Mouse (Mus musculus) neutrophil, adult 5-6 weeks (primary cell): ENCODE results near the gene Rasgrp3. TPM values are rescaled to one million over a fixed set of nuclear protein-coding genes. Genes with fewer than 3 reads are reported as not detected.

Experiments
- ATAC-seq: fragments of 151-379, 151-347 bp; 2 replicates; pipeline ENCODE4 v1.8.0; 2017; ENCODE audit warnings: mild to moderate bottlenecking, moderate TSS enrichment; ENCODE audit not compliant: insufficient number of reproducible peaks, poor library complexity, low FRiP score, severe bottlenecking; ENCODE audit errors: extremely low read depth
- total RNA-seq: library from RNA; stranded (forward); fragments of 200-1000 nt; gene quantifications from 2 replicates; pipeline ENCODE4 v1.2.3, GENCODE M21; 2017

The Rasgrp3 gene
- 90.6 and 99.4 TPM in 2 replicates for total RNA-seq

DNA sequence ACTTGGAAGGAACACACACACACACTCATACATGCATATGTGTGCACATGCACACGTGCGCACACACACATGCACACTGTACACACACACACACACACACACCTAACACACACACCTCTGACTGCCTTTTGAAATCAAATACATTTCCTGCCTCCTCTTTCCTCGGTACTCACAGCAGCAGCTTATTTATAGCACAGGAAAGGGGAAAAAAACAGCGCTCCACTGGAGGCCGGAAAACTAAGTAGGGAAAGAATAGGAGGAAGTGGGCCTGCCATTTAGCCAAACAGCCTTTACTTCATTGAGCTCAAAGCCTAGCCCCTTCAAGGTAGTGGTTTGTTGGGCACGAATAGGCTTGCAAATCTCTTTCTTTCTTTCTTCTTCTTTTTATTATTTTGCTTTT lies at the start of gene Rasgrp3:
TSS of gene Rasgrp3 (plus strand) at position 298 of the 400 bp plus-strand sequence.
- ATAC-seq, result no peak

DNA sequence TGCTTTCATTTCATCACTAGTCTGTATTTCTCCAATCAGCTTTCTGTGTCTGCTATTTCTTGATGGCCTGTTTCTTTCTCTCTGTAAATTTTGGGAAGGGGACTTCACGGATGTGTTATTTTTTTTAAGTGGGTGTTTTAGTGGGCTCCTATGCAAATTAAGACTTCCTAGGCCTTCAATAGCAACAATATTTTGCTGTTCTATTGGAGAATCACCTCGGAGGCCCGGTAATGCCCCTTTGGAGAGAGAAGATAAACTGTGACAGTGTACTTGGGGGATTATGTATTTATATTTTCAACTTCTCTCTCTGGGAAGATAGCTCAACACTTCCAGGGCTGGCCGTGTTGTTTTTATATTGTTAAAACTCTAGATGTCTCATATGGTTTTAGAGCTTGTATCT lies 47.3 kb upstream of the Rasgrp3 start:
- no peak for ATAC-seq

DNA sequence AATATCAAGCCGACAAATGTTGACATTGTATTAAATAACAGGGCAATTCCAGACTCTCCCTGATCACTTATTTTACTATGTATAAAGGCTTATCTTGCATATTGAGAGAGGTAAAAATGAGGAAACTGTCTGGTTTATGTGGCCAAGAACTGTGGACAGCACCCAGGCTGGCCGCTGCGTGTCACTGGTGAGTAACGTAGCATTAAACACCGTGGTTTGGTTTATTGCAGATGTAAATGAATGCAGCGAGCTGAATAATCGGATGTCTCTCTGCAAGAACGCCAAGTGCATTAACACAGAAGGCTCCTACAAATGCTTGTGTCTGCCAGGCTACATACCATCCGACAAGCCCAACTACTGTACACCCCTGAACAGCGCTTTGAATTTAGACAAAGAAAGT lies 45.6 kb upstream of the Rasgrp3 start:
- no peak for ATAC-seq

DNA sequence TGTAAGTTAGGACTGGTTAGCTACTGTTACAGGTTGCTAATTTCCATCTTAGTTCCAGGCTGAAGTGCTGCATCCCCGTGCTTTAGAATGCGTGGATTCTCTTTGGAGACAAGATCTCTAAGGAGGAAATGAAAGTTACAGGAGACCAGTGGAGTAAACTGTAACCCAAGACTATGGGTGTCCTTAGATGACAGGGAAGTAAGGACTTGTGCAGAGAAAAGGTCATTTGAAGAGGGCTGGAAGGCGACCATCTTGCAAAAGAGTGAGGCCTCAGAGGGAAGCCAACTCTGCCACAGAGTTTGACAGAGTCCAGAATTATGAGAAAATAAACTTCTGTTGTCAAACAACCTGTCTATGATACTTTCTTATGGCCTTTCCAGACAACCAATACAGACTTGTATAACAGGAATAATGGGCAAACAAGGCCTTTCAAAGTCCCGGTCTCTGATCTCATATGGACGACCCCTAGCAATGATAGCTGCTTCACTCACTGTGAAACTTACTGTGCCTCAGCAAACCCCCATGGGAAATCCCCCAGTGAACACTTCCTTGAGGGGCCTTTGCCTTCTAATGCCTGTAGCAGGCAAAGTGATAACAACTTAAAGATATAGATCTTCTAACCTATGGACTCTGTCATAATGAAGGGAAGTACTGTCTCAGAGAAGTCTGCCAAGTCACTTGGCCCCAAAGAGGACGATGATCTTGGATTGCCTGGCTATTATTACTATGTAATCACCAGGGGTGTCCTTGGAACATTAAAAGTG lies 44.1 kb upstream of the Rasgrp3 start:
- ATAC-seq, result no peak

DNA sequence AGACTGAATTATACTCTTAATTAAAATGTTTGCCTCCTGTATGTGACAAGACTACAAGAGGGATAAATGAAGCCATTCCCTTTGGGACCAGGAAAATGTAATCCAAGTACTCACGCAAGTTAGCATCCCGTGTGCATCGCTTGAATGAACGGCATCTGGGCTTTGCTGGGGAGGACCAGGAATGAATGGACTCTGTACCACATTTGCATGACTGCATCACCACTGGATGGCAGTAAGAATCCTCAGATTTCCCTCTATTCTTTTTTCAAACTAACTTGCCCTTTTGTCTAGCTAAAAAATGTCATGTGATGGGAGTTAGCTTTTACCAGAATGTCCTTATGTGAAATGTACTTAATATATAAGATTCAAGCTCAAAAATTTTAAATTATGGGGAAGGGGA lies 29.3 kb upstream of the Rasgrp3 start:
- no peak for ATAC-seq

DNA sequence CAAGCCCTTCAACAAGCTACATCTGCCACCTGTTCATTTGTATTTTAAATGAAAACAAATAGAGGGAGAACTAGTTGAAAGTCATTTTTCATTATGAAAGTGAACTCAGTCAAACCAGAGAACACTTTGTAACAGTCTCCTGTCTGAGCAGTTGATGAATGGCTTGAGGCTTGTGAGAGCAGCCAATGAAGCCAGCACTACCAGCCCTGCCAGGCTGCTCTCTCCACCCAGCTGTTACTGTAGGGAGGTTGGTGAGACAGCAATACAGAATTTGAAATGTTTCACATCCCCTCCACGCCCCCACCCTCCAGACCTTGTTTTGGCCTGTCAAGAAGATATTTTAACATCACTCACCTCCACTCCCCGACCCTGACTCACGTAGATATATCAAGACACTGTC lies 18.8 kb upstream of the Rasgrp3 start:
- ATAC-seq, result no peak

DNA sequence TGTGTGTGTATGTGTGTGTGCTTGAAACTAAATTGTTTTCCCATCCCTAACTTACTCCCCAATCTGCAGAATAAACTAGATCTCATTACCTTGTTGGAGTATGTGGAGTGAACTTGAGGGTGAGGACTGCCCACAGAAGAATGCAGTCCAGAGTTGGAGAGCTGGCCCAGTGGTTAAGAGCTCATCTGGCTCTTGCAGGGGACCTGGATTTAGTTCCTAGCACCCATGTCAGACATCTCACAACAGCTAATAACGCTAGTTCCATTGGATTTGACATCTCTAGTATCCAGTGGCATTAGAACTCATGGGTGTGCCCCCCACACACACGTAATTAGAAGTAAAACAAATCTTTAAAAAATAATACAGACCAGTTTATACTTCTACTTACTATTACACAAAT lies 1.5 kb upstream of the Rasgrp3 start:
- ATAC-seq, result no peak

DNA sequence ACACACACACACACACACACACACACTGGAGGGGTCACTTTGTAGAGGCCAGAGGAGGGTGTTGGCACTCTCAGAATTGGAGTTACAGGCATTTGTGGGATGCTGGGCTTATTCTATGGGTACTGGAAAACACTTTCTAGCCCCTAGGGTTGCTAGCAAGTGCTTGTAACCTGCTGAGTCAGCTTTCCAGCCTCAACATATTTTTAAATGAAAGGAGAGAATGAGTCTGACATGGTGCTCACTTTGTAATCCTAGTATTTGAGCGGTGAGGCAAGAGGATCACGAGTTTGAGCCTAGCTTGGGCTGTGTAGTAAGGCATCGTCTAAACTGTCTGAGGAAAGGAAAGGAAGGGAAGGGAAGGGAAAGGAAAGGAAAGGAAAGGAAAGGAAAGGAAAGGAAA lies 825 bp upstream of the Rasgrp3 start:
- no peak for ATAC-seq

DNA sequence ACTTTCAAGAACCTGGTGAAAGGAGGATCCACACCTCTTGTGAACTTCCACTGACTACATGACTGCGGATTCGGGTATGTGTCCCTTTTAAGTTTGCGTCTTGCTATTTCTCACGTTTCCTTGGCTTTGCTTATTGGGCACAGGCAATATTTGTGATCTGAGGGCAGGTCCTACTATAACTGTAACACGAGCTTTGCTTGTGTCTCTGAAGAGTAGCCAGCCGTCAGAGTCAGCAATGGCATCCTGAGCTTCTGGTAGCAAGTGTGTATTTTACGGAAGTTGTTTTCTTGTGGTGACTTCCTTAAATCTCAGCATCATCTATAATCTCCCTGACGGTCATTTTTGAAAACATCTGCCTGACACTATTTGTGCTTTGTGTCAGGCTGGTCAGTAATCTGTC lies 399 bp downstream of the Rasgrp3 start:
- 0 out of 2 replicates have a peak, but pooled peaks have one; percentile 55 for ATAC-seq

DNA sequence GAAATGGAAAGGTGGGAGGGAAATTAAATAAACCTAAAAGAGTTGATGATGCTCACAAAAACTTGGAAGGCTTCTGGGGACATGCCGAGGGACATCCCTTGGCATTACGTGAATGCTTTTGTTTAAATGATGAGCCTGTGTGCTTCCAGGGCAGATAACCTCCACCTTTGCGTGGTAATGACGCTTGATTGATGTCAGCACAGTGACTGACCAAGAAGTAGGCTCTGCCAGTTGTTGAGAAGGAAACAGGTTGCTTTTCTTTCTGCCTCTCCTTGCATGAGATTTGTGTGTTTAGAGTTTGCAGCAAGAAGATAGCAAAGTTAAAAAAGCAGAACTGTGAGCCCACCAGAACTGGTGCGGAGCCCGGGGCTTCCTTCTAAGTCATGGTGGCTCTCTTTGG lies 1.1 kb downstream of the Rasgrp3 start:
- ATAC-seq, result no peak

DNA sequence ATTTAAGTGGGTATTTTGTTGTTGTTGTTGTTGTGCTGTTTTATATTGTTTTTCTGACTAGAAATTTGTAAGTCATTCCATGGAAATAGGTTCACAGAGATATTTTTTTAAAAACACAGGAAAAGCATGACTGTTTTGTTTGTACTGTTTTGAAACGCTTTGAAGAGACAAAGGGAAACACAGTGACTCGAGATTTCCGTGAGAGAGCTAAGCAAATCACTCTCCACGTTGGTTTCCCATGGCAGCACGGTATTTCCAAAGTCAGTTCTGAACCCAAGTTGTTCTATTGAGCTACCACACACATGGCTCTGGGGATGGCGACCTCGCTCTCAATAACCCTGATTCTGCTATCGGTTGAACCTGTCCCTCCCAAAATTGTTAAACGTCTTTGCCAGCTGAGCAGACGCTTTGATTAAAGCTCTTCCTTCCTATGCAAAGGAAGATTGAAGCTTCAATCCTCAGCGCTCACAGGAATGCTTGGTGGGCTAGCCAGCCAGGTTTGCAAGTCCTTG lies 1.6 kb downstream of the Rasgrp3 start:
- no peak for ATAC-seq

DNA sequence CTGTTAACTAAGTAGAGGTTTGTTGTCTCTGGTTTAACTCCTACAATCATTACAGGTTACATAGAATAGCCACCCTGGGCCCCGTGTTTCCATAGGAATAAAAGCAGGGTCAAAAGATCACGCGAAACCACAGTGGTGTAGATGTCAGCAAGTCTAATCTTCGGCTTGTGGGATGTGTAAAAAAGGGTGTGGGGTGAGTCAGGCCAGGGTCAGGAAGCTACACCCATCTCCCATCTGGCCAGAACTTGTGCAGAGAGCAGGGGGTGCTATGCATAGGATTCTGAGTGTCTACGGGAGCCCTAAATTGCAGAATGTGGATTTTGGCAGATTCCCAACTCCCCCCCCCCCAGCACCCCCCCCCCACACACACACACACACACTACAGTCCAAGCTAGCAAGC lies 2.5 kb downstream of the Rasgrp3 start:
- ATAC-seq, result no peak

DNA sequence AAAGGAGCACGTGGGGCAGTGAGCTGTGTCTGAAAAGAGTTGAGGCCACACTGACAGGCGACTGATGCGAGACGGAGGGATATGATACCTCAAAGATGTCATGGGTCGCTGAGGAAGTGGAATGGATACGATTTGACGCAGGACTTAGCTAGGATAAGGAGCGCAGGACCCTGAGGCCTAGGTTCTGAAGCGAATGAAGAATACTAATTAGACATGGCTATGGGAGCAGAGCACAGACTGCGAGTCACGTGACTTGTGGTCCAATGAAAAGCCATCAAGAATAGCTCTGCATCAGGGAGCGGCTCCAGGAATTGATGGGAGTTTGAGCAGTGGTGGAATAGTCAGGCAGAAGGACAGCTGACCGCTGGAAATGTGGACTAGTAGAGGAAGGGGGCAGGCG lies 3.4 kb downstream of the Rasgrp3 start:
- ATAC-seq, result no peak

DNA sequence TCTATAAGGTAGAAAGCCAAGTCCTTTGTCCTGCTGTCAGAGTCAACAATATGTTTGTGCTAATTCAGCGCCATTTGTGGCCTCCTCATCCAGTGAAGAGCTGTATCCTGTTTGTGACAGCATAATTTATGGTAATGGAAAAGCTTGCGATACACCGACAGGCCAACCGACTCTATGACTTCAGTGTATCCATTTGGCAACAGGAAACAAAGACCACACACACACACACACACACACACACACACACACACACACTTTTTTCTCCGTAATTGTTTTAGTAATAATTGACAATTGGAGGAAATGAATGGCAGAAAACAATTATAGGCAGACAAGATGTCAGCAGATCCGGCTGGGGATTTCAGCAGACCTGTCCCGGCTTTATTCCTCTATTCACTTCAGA lies 4.9 kb downstream of the Rasgrp3 start:
- no peak for ATAC-seq

DNA sequence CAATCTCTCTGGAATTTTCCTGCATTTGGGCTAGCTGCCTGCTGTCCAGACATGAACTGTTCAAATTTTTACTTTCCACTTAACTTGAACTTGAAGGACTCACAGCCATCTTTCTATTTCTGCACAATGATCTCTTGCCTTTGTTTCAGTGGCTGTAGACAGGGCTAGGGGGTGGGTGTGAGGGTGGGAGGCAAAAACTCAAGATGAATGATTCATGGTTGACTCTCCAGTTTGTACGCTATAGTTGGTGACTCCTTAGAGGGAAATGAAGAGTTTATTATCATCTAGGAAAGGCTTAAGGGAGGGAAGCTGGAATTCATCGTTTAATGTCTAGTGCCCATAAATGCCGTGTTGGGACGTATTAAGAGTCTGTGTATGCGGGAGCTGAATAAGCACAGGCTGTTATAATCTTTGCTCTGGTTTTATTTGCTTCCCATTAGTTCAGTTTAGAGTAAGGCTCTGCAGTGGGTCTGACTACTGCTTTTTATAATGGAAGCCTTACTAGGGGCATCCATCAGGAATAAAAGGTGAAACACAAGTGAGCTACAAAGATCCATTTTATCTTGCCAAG lies 5.6 kb downstream of the Rasgrp3 start:
- ATAC-seq, result no peak

DNA sequence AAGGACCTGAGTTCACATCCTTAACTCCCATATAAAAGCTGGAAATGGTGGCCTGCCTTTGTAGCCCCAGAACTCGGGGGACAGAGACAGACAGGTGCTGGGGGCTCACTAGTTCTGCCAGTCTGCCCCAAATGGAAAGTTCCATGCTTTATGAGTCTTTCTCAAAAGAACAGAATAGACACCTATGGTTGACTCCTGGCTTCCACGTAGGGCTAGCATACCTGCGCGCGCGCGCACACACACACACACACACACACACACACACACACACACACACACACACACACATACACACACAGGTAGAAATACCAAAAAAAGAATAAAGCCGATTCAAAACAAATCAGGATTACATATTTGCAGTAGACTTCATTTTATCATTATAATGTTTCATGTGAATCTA lies 6.7 kb downstream of the Rasgrp3 start:
- no peak for ATAC-seq

DNA sequence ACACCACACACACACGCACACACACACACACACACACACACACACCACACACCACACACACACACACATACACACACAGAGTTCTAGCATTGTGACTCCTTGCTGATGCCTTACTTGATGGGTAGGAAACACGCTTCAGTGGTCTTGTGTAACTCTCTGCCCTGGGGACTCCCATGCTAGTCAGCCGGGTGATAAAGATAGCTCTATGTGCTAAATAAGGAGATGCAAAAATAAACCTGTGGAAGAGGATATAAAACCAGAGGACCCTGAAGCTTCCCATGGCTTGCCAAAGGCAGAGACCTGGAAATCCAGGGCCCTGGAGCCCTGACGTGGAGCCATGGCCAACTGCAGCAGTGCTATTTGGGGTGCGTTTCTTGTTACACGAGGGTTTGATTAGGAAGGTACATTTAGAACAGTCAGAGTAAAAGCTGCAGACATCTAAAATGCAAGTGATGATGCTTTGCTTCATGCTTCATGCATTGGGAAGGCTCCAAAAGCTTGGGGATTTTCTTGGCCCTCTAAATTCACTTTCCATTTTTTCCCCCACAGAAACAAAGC lies 7.4 kb downstream of the Rasgrp3 start:
- peak; percentile 97 for ATAC-seq

DNA sequence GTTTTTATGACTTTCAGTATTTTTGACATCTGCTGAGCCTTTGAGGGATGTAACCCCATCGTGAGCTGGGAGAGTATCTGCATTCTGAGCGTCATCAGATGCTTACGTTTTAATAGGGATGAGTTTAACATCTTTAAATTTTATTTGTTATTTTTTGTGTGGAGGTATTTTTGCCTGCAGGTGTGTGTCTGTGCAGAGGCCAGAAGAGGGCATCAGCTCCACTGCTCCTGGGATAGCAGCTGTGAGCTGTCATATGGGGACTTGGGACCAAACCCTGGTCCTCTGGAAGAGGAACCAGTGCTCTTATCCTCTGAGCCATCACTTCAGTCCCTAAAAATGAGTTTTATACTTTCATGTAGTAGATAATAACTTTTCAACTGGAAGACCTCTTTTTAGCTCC lies 12.6 kb downstream of the Rasgrp3 start:
- ATAC-seq, result no peak

DNA sequence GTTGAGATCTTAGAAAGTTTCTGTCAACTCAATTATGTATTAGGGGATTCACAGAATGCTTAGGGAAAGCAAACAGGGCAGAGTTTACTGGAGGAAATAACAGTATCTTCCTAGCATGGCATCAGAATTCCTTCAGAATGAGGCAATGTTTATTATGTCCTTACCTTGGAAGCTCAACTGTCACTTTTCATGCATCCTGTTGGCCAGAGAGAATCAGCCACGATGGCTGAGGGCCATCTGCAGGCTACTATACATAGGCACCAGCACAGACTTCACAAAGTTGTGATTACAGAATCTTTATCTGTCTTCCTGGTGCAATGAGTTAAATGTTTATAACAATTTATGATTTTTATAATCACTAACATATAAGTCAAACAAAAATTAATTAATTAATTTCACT lies 13.3 kb downstream of the Rasgrp3 start:
- ATAC-seq, result no peak

DNA sequence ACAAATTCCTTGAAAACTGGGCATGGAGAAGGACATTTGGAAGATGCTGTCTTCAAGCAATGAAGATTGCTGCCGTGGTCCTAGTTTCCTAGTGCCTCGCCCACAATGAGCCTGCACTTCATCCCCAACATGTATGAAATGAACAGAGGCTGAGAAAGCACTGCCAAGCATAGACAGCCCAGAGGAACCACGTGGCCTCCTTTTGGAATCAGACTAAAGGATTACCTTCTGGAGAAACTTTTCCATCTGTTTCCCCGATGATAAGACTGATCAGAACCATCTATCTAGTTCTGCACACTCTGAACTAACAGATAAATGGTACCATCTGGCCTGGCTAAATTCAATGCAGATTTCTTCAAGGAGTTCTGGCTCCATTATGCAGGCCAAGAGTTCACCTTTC lies 16.6 kb downstream of the Rasgrp3 start:
- no peak for ATAC-seq
